8 mouse cellular contexts compared by ENCODE assay signal in the genomic region with DNA sequence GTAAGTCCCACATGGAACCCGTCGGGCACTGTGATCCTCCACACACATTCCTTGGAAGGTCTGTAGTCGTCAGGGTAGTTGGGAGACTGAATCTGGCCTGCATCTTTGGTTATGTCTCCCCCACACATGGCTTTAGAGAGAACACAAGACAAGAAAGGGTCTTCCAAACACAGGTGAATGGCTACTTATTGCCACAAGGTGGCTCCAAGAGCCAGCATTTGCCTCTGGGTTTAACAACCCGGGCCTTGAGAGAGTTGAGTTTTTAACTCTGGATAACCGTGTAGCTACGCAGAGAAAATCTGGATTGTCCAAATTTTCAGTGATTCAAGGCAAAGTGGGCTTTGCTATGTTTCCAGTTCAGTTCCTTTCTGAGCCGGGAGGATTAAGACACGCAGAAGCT. TPM values are rescaled to one million over a fixed set of nuclear protein-coding genes. Genes with fewer than 3 reads are reported as not detected.
DNase-seq lines count a peak whose midpoint lies in the region; ATAC-seq and TF ChIP-seq lines count a peak whose summit lies in the region.
"Had no signal": no experiment of that assay in that cellular context is flagged by ENCODE, and none has a peak within 500 bp of the region (broad histone marks: within the 10 kb centered on the region; RNA-seq: fewer than 3 reads in every experiment).

No protein-coding gene starts in this region.

- WGBS in intestine, postnatal 0 days = 40% methylated on average over 8 of the region's 8 CpGs
- WGBS in intestine, embryonic 15.5 days = 45% methylated on average over 8 of the region's 8 CpGs

- H3K36me3 ChIP-seq in intestine, postnatal 0 days (ENCODE audit: control insufficient read depth, insufficient read depth) = no peaks in the 10 kb centered on the region
- no peaks in the 10 kb centered on the region for H3K36me3 ChIP-seq in intestine, embryonic 15.5 days
- H3K36me3 ChIP-seq: embryonic facial prominence, embryonic 12.5 days had no signal

- no peak overlapping the region for H3K4me3 ChIP-seq in intestine, postnatal 0 days (ENCODE audit: low read depth, low read length)
- H3K4me3 ChIP-seq in intestine, embryonic 15.5 days (replicated peaks) = no peak overlapping the region
- H3K4me3 ChIP-seq: embryonic facial prominence, embryonic 12.5 days had no signal

- H3K27me3 ChIP-seq in intestine, postnatal 0 days (replicated peaks; ENCODE audit: control insufficient read depth, insufficient read depth, low read length) = no peaks in the 10 kb centered on the region
- no peaks in the 10 kb centered on the region for H3K27me3 ChIP-seq in intestine, embryonic 15.5 days (replicated peaks)
- H3K27me3 ChIP-seq: embryonic facial prominence, embryonic 12.5 days had no signal

- no peak for ATAC-seq in intestine, postnatal 0 days
- no peak for ATAC-seq in intestine, embryonic 15.5 days

- H3K9me3 ChIP-seq in intestine, postnatal 0 days (ENCODE audit: control insufficient read depth) = no peaks in the 10 kb centered on the region
- H3K9me3 ChIP-seq in intestine, embryonic 15.5 days = no peaks in the 10 kb centered on the region
- H3K9me3 ChIP-seq: embryonic facial prominence, embryonic 12.5 days had no signal

- no peaks in the 10 kb centered on the region for H3K4me1 ChIP-seq in intestine, postnatal 0 days (replicated peaks; ENCODE audit: control insufficient read depth, insufficient read depth, low read length)
- H3K4me1 ChIP-seq in intestine, embryonic 15.5 days (replicated peaks) = no peaks in the 10 kb centered on the region
- H3K4me1 ChIP-seq: embryonic facial prominence, embryonic 12.5 days had no signal

- peak; percentile 62 for DNase-seq in 416B (ENCODE audit: low read depth)
- peak; percentile 46 for DNase-seq in ES-CJ7 (ENCODE audit: low read depth, low spot score)
- peak; percentile 10 for DNase-seq in hindlimb bud, embryonic 11.5 days (ENCODE audit: extremely low spot score, low read depth, low spot score)
- no peak for DNase-seq in T-cell, adult 2 months (ENCODE audit: low spot score)
- DNase-seq in gastrocnemius, postnatal 25 days = no peak

- H3K27ac ChIP-seq in intestine, postnatal 0 days (ENCODE audit: low read depth, low read length) = no peak overlapping the region
- H3K27ac ChIP-seq in intestine, embryonic 15.5 days = no peak overlapping the region
- H3K27ac ChIP-seq: embryonic facial prominence, embryonic 12.5 days had no signal

- H3K9ac ChIP-seq in intestine, postnatal 0 days (ENCODE audit: low read depth, low read length) = no peak overlapping the region
- no peak overlapping the region for H3K9ac ChIP-seq in intestine, embryonic 15.5 days
- H3K9ac ChIP-seq: embryonic facial prominence, embryonic 12.5 days had no signal

- H3K4me2 ChIP-seq in intestine, postnatal 0 days (replicated peaks; ENCODE audit: low read depth) = no peak overlapping the region
- H3K4me2 ChIP-seq in intestine, embryonic 15.5 days (replicated peaks) = no peak overlapping the region
- H3K4me2 ChIP-seq: embryonic facial prominence, embryonic 12.5 days had no signal

- TF ChIP-seq CTCF in intestine, postnatal 0 days (IDR thresholded peaks at IDR 0.05; ENCODE audit: low read depth) = peak; percentile 78

RNA-seq across cellular contexts. Expression of gene Opalin, which starts 28.0 kb away (rescaled TPM):
- polyA plus RNA-seq in intestine, postnatal 0 days (2015; fragmentation: Nextera tagmentation; extraction: Ambion mirVana) = not detected in 2 replicates
- not detected in 2 replicates for polyA plus RNA-seq in intestine, embryonic 15.5 days (2015; fragmentation: Nextera tagmentation; extraction: Ambion mirVana)
- not detected for total RNA-seq in gastrocnemius, postnatal 25 days (2021)
- polyA plus RNA-seq: embryonic facial prominence, embryonic 12.5 days had no signal

Comparison
In these comparisons a context has a peak if more than half of its experiments do, and no peak if none do; other contexts are left out.
1. DNase-seq: peak in 416B (single experiment), ES-CJ7 (single experiment) and hindlimb bud, embryonic 11.5 days (single experiment); none in T-cell, adult 2 months (single experiment) and gastrocnemius, postnatal 25 days (single experiment).